Mouse (Mus musculus): ENCODE results near the gene Tnni3k. TPM values are rescaled to one million over a fixed set of nuclear protein-coding genes. Genes with fewer than 3 reads are reported as not detected.
A peak's percentile ranks its signal among the peaks of the same experiment; 100 is the strongest.
"Not testable (repeated sequence)": the region's sequence is repeated elsewhere in the genome, so short reads cannot be mapped to it uniquely, and the experiment has no call there.

Tnni3k gene
- polyA plus RNA-seq, 1 experiment from 2014 or later: 0.26 TPM

GRCm38 (mm10) chr3:154861921-154862320 is 193.3 kb downstream of the Tnni3k start:
- Histone ChIP-seq H3K27me3 (no peaks in the 10 kb centered on the region), H3K4me2 (no peak overlapping the region), H3K9ac (no peak overlapping the region), H3K36me3 (no peaks in the 10 kb centered on the region), H3K27ac (no peak overlapping the region), H3K4me1 (replicated peaks) (no peaks in the 10 kb centered on the region), H3K4me3 (no peak overlapping the region), H3K9me3 (no peaks in the 10 kb centered on the region)
- WGBS: 80% methylated on average over 6 of the region's 6 CpGs
- ATAC-seq (ENCODE audit: low FRiP score): no peak

- H3K27ac ChIP-seq: no peak overlapping the region
- H3K4me3 ChIP-seq: no peak overlapping the region
- H3K36me3 ChIP-seq: no peaks in the 10 kb centered on the region
- no peak for ATAC-seq (ENCODE audit: low FRiP score)
- no peaks in the 10 kb centered on the region for H3K4me1 ChIP-seq (replicated peaks)
- no peaks in the 10 kb centered on the region for H3K9me3 ChIP-seq
- 63% methylated on average over 3 of the region's 3 CpGs for WGBS
- H3K9ac ChIP-seq: no peak overlapping the region
- H3K27me3 ChIP-seq: no peaks in the 10 kb centered on the region
- no peak overlapping the region for H3K4me2 ChIP-seq
These were observed 195.5 kb downstream of the Tnni3k start for GRCm38 (mm10) chr3:154859721-154860120.

GRCm38 (mm10) chr3:154853257-154853656 is 201.9 kb downstream of the Tnni3k start:
- Histone ChIP-seq H3K4me2 (no peak overlapping the region), H3K27ac (peak overlapping the region; percentile 30; the same call in 1 of the 2 replicates), H3K9ac (0 out of 2 replicates have a peak overlapping the region, but pooled peaks have one; percentile 29), H3K36me3 (no peaks in the 10 kb centered on the region), H3K27me3 (no peaks in the 10 kb centered on the region), H3K4me3 (no peak overlapping the region), H3K9me3 (no peaks in the 10 kb centered on the region), H3K4me1 (replicated peaks) (peaks cover 9% of the 10 kb centered on the region)
- no peak for ATAC-seq (ENCODE audit: low FRiP score)
- WGBS: 21% methylated on average over 6 of the region's 6 CpGs

- H3K4me3 ChIP-seq: no peak overlapping the region
- peaks cover 9% of the 10 kb centered on the region for H3K4me1 ChIP-seq (replicated peaks)
- no peaks in the 10 kb centered on the region for H3K9me3 ChIP-seq
- ATAC-seq (ENCODE audit: low FRiP score): no peak
- 65% methylated on average over 3 of the region's 3 CpGs for WGBS
- H3K27me3 ChIP-seq: no peaks in the 10 kb centered on the region
- H3K27ac ChIP-seq: no peak overlapping the region
- no peak overlapping the region for H3K9ac ChIP-seq
- H3K36me3 ChIP-seq: no peaks in the 10 kb centered on the region
- no peak overlapping the region for H3K4me2 ChIP-seq
These were observed 202.9 kb downstream of the Tnni3k start for GRCm38 (mm10) chr3:154852281-154852680.

GRCm38 (mm10) chr3:154842247-154842646 is 213.0 kb downstream of the Tnni3k start:
- 93% methylated on average over 7 of the region's 7 CpGs for WGBS
- no peak overlapping the region for H3K4me2 ChIP-seq
- H3K36me3 ChIP-seq: no peaks in the 10 kb centered on the region
- H3K9me3 ChIP-seq: no peaks in the 10 kb centered on the region
- H3K4me1 ChIP-seq (replicated peaks): peaks cover 7% of the 10 kb centered on the region; the same call in 1 of the 2 replicates
- no peak for ATAC-seq (ENCODE audit: low FRiP score)
- H3K4me3 ChIP-seq: no peak overlapping the region
- H3K9ac ChIP-seq: no peak overlapping the region
- no peak overlapping the region for H3K27ac ChIP-seq
- H3K27me3 ChIP-seq: no peaks in the 10 kb centered on the region

- no peak overlapping the region for H3K4me3 ChIP-seq
- no peak overlapping the region for H3K9ac ChIP-seq
- H3K9me3 ChIP-seq: no peaks in the 10 kb centered on the region
- 23% methylated on average over 1 of the region's 1 CpGs for WGBS
- no peak overlapping the region for H3K27ac ChIP-seq
- peaks cover 7% of the 10 kb centered on the region; the same call in 1 of the 2 replicates for H3K4me1 ChIP-seq (replicated peaks)
- no peaks in the 10 kb centered on the region for H3K27me3 ChIP-seq
- no peak overlapping the region for H3K4me2 ChIP-seq
- ATAC-seq (ENCODE audit: low FRiP score): peak; percentile 40; the same call in 1 of the 2 replicates
- H3K36me3 ChIP-seq: no peaks in the 10 kb centered on the region
These were observed 214.1 kb downstream of the Tnni3k start for GRCm38 (mm10) chr3:154841076-154841475.

GRCm38 (mm10) chr3:154837861-154838260 is 217.3 kb downstream of the Tnni3k start:
- 95% methylated on average over 11 of the region's 11 CpGs for WGBS
- H3K4me3 ChIP-seq: no peak overlapping the region
- no peak overlapping the region for H3K4me2 ChIP-seq
- H3K4me1 ChIP-seq (replicated peaks): peaks cover 10% of the 10 kb centered on the region; the same call in 1 of the 2 replicates
- H3K9ac ChIP-seq: no peak overlapping the region
- H3K27me3 ChIP-seq: no peaks in the 10 kb centered on the region
- no peak overlapping the region for H3K27ac ChIP-seq
- no peaks in the 10 kb centered on the region for H3K36me3 ChIP-seq
- no peak for ATAC-seq (ENCODE audit: low FRiP score)
- no peaks in the 10 kb centered on the region for H3K9me3 ChIP-seq

GRCm38 (mm10) chr3:154836137-154836536 is 219.1 kb downstream of the Tnni3k start:
- Histone ChIP-seq H3K9ac (no peak overlapping the region), H3K36me3 (no peaks in the 10 kb centered on the region), H3K4me2 (no peak overlapping the region), H3K4me3 (no peak overlapping the region), H3K27ac (no peak overlapping the region), H3K27me3 (no peaks in the 10 kb centered on the region), H3K9me3 (no peaks in the 10 kb centered on the region), H3K4me1 (replicated peaks) (peaks cover 10% of the 10 kb centered on the region; the same call in 1 of the 2 replicates)
- WGBS: 79% methylated on average over 3 of the region's 3 CpGs
- ATAC-seq (ENCODE audit: low FRiP score): no peak

- Histone ChIP-seq H3K27ac (no peak overlapping the region), H3K9me3 (no peaks in the 10 kb centered on the region), H3K36me3 (no peaks in the 10 kb centered on the region), H3K4me1 (replicated peaks) (0 out of 2 replicates have a peak, but pooled peaks cover 3% of the 10 kb centered on the region), H3K4me3 (no peak overlapping the region), H3K4me2 (no peak overlapping the region), H3K9ac (no peak overlapping the region), H3K27me3 (no peaks in the 10 kb centered on the region)
- 47% methylated on average over 9 of the region's 9 CpGs for WGBS
- 0 out of 2 replicates have a peak, but pooled peaks have one; percentile 28 for ATAC-seq (ENCODE audit: low FRiP score)
These were observed 220.8 kb downstream of the Tnni3k start for GRCm38 (mm10) chr3:154834373-154834772.

GRCm38 (mm10) chr3:154825739-154826138 is 229.5 kb downstream of the Tnni3k start:
- H3K27ac ChIP-seq: no peak overlapping the region
- 86% methylated on average over 3 of the region's 3 CpGs for WGBS
- H3K27me3 ChIP-seq: no peaks in the 10 kb centered on the region
- ATAC-seq (ENCODE audit: low FRiP score): no peak
- no peaks in the 10 kb centered on the region for H3K4me1 ChIP-seq (replicated peaks)
- H3K4me3 ChIP-seq: no peak overlapping the region
- no peaks in the 10 kb centered on the region for H3K36me3 ChIP-seq
- H3K4me2 ChIP-seq: no peak overlapping the region
- H3K9ac ChIP-seq: no peak overlapping the region
- H3K9me3 ChIP-seq: no peaks in the 10 kb centered on the region

GRCm38 (mm10) chr3:154824713-154825112 is 230.5 kb downstream of the Tnni3k start:
- Histone ChIP-seq H3K4me2 (no peak overlapping the region), H3K27me3 (no peaks in the 10 kb centered on the region), H3K27ac (no peak overlapping the region), H3K9me3 (no peaks in the 10 kb centered on the region), H3K36me3 (no peaks in the 10 kb centered on the region), H3K4me1 (replicated peaks) (no peaks in the 10 kb centered on the region), H3K9ac (no peak overlapping the region), H3K4me3 (no peak overlapping the region)
- ATAC-seq (ENCODE audit: low FRiP score): no peak
- WGBS: 89% methylated on average over 4 of the region's 4 CpGs

- WGBS: 21% methylated on average over 5 of the region's 5 CpGs
- not testable (repeated sequence) for ATAC-seq (ENCODE audit: low FRiP score)
- H3K4me1 ChIP-seq (replicated peaks): peaks cover 23% of the 10 kb centered on the region
These were observed 235.5 kb downstream of the Tnni3k start for GRCm38 (mm10) chr3:154819684-154820083.

GRCm38 (mm10) chr3:154817732-154818131 is 237.5 kb downstream of the Tnni3k start:
- H3K4me2 ChIP-seq: peak overlapping the region; percentile 49
- peak; percentile 44 for ATAC-seq (ENCODE audit: low FRiP score)
- peak overlapping the region; percentile 69; the same call in 1 of the 2 replicates for H3K27ac ChIP-seq
- no peaks in the 10 kb centered on the region for H3K9me3 ChIP-seq
- peaks cover 23% of the 10 kb centered on the region for H3K4me1 ChIP-seq (replicated peaks)
- H3K4me3 ChIP-seq: peak overlapping the region; percentile 23
- no peak overlapping the region; the same call in 1 of the 2 replicates for H3K9ac ChIP-seq
- 7% methylated on average over 7 of the region's 7 CpGs for WGBS
- H3K27me3 ChIP-seq: no peaks in the 10 kb centered on the region
- no peaks in the 10 kb centered on the region for H3K36me3 ChIP-seq

More at GRCm38 (mm10) chr3:154819684-154820083, 235.5 kb downstream of the Tnni3k start:
- not testable (repeated sequence) for H3K27me3 ChIP-seq, H3K36me3 ChIP-seq, H3K9ac ChIP-seq, H3K9me3 ChIP-seq, H3K4me3 ChIP-seq, H3K4me2 ChIP-seq, H3K27ac ChIP-seq

Measured in hindbrain, embryonic 13.5 days (tissue).